ENCODE assay signal across 16 mouse cellular contexts in the genomic region with DNA sequence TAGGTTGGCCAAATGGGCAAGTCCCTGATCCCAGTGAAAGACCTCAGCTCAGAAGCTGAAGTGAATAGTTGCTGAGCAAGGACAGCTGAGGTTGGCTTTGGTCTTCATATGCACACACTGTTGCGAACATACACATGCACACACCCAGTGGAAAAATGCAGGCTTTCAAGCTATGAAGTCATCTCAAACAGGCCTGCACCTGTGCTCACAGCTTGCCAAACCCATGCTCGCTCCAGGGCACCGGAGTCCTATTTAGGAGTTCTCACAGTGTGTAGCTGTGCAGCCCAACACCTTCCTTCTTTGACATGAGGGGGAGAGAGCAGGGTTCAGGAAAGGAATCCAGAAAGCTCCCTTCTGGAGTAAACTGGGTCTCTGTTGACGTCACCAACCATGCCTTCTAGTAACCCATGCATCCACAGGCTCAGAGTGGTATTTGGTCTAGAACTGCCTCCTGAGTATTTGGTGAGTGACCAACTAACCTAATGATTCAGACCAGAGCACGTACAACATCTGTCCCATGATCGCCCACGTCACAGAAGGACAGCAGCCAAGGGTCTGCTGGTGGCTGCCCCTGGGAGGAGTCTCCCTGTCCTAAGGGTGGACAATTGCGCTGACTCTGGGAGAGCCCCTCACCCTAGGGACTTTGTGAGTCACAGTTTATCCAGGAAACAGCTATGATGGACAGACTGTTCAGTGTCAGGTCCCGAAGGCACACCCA. TPM values are rescaled to one million over a fixed set of nuclear protein-coding genes. Genes with fewer than 3 reads are reported as not detected.
DNase-seq lines count a peak whose midpoint lies in the region; ATAC-seq and TF ChIP-seq lines count a peak whose summit lies in the region.
"Had no signal": no experiment of that assay in that cellular context is flagged by ENCODE, and none has a peak within 500 bp of the region (broad histone marks: within the 10 kb centered on the region; RNA-seq: fewer than 3 reads in every experiment).

No protein-coding gene starts in this region.

- peaks cover 7% of the 10 kb centered on the region; the same call in 1 of the 2 replicates for H3K4me1 ChIP-seq in lung, embryonic 16.5 days (replicated peaks; ENCODE audit: control insufficient read depth, insufficient read depth, low read length)
- no peaks in the 10 kb centered on the region for H3K4me1 ChIP-seq in embryonic facial prominence, embryonic 14.5 days (ENCODE audit: control insufficient read depth, insufficient read depth, low read length)
- no peaks in the 10 kb centered on the region for H3K4me1 ChIP-seq in stomach, embryonic 14.5 days (ENCODE audit: control insufficient read depth, insufficient read depth, low read length)
- H3K4me1 ChIP-seq in midbrain, postnatal 0 days (ENCODE audit: insufficient read depth, low read length): no peaks in the 10 kb centered on the region

- H3K36me3 ChIP-seq in lung, embryonic 16.5 days (ENCODE audit: control insufficient read depth, insufficient read depth, low read length): no peaks in the 10 kb centered on the region
- H3K36me3 ChIP-seq in embryonic facial prominence, embryonic 14.5 days (ENCODE audit: control insufficient read depth, insufficient read depth, low read length): no peaks in the 10 kb centered on the region
- no peaks in the 10 kb centered on the region for H3K36me3 ChIP-seq in stomach, embryonic 14.5 days (ENCODE audit: control insufficient read depth, insufficient read depth, low read length)
- H3K36me3 ChIP-seq in midbrain, postnatal 0 days (ENCODE audit: insufficient read depth, low read length): no peaks in the 10 kb centered on the region
- H3K36me3 ChIP-seq: heart, embryonic 15.5 days; hindbrain, embryonic 13.5 days had no signal

- no peak for DNase-seq in lung, postnatal 25 days (ENCODE audit: low spot score)
- peak; percentile 87 for DNase-seq in embryonic facial prominence, embryonic 14.5 days (ENCODE audit: low spot score)
- peak; percentile 59 for DNase-seq in thymus, postnatal 4 days
- no peak for DNase-seq in spleen, postnatal 4 days (ENCODE audit: low spot score in 2 of 2)
- no peak for DNase-seq in midbrain, postnatal 0 days (ENCODE audit: low spot score)
- DNase-seq: cerebellum, adult 8-10 months; embryo, embryonic 11 days; kidney, postnatal 14 days; right cerebral cortex, postnatal 4 days had no signal

- peak; percentile 39; the same call in 1 of the 2 replicates for ATAC-seq in lung, embryonic 16.5 days (ENCODE audit: low read depth)
- peak; percentile 68 for ATAC-seq in embryonic facial prominence, embryonic 14.5 days (ENCODE audit: low read depth)
- ATAC-seq in stomach, embryonic 14.5 days (ENCODE audit: insufficient number of reproducible peaks, insufficient read depth, low FRiP score, low read depth): peak; percentile 44
- ATAC-seq in midbrain, postnatal 0 days (ENCODE audit: low FRiP score): no peak
- ATAC-seq: intestine, embryonic 16.5 days; Patski had no signal

- no peak overlapping the region for H3K4me3 ChIP-seq in lung, embryonic 16.5 days (ENCODE audit: low read length)
- no peak overlapping the region for H3K4me3 ChIP-seq in embryonic facial prominence, embryonic 14.5 days (ENCODE audit: low read depth, low read length)
- H3K4me3 ChIP-seq in stomach, embryonic 14.5 days (ENCODE audit: low read depth, low read length): no peak overlapping the region
- H3K4me3 ChIP-seq in midbrain, postnatal 0 days (ENCODE audit: low read depth, low read length): no peak overlapping the region
- H3K4me3 ChIP-seq: heart, embryonic 15.5 days; hindbrain, embryonic 13.5 days had no signal

- no peaks in the 10 kb centered on the region for H3K27me3 ChIP-seq in lung, embryonic 16.5 days (ENCODE audit: control insufficient read depth, insufficient read depth, low read depth, low read length)
- no peaks in the 10 kb centered on the region for H3K27me3 ChIP-seq in embryonic facial prominence, embryonic 14.5 days (replicated peaks; ENCODE audit: control insufficient read depth, insufficient read depth, low read length)
- H3K27me3 ChIP-seq in stomach, embryonic 14.5 days (ENCODE audit: control insufficient read depth, insufficient read depth, low read length): no peaks in the 10 kb centered on the region
- no peaks in the 10 kb centered on the region for H3K27me3 ChIP-seq in midbrain, postnatal 0 days (ENCODE audit: insufficient read depth, low read length)
- H3K27me3 ChIP-seq: heart, embryonic 15.5 days; Patski had no signal

- no peak for TF ChIP-seq CTCF in midbrain, postnatal 0 days (IDR thresholded peaks at IDR 0.05)

- no peak overlapping the region for H3K9ac ChIP-seq in lung, embryonic 16.5 days (ENCODE audit: low read length)
- H3K9ac ChIP-seq in embryonic facial prominence, embryonic 14.5 days (ENCODE audit: low read depth, low read length): no peak overlapping the region
- no peak overlapping the region for H3K9ac ChIP-seq in stomach, embryonic 14.5 days (replicated peaks; ENCODE audit: low read depth, low read length)
- H3K9ac ChIP-seq in midbrain, postnatal 0 days (replicated peaks; ENCODE audit: low read length, poor library complexity, severe bottlenecking): no peak overlapping the region
- H3K9ac ChIP-seq: heart, embryonic 15.5 days; hindbrain, embryonic 13.5 days had no signal

- H3K27ac ChIP-seq in lung, embryonic 16.5 days (ENCODE audit: low read length): peak overlapping the region; percentile 33; the same call in 1 of the 2 replicates
- H3K27ac ChIP-seq in embryonic facial prominence, embryonic 14.5 days (replicated peaks; ENCODE audit: low read depth, low read length): peak overlapping the region; percentile 46
- H3K27ac ChIP-seq in stomach, embryonic 14.5 days (ENCODE audit: low read length): peak overlapping the region; percentile 44; the same call in 1 of the 2 replicates
- no peak overlapping the region for H3K27ac ChIP-seq in midbrain, postnatal 0 days (ENCODE audit: low read depth, low read length)
- H3K27ac ChIP-seq: heart, embryonic 15.5 days; hindbrain, embryonic 13.5 days had no signal

- no peak overlapping the region for H3K4me2 ChIP-seq in lung, embryonic 16.5 days (ENCODE audit: low read depth, low read length)
- no peak overlapping the region for H3K4me2 ChIP-seq in embryonic facial prominence, embryonic 14.5 days (ENCODE audit: low read depth, low read length)
- H3K4me2 ChIP-seq in stomach, embryonic 14.5 days (replicated peaks; ENCODE audit: low read depth, low read length): no peak overlapping the region
- no peak overlapping the region for H3K4me2 ChIP-seq in midbrain, postnatal 0 days (ENCODE audit: low read depth, low read length, poor library complexity, severe bottlenecking)
- H3K4me2 ChIP-seq: heart, embryonic 15.5 days; hindbrain, embryonic 13.5 days; midbrain, embryonic 11.5 days had no signal

- no peaks in the 10 kb centered on the region; the same call in 1 of the 2 replicates for H3K9me3 ChIP-seq in lung, embryonic 16.5 days (ENCODE audit: control insufficient read depth, low read length)
- H3K9me3 ChIP-seq in embryonic facial prominence, embryonic 14.5 days (ENCODE audit: control insufficient read depth, low read length): no peaks in the 10 kb centered on the region
- H3K9me3 ChIP-seq in stomach, embryonic 14.5 days (ENCODE audit: control insufficient read depth, low read depth, low read length): no peaks in the 10 kb centered on the region
- H3K9me3 ChIP-seq in midbrain, postnatal 0 days (ENCODE audit: low read length): no peaks in the 10 kb centered on the region
- H3K9me3 ChIP-seq: heart, embryonic 15.5 days; hindbrain, embryonic 13.5 days had no signal

- 72% methylated on average over 9 of the region's 9 CpGs for WGBS in lung, embryonic 16.5 days
- WGBS in embryonic facial prominence, embryonic 14.5 days: 76% methylated on average over 9 of the region's 9 CpGs
- WGBS in stomach, embryonic 14.5 days: 80% methylated on average over 9 of the region's 9 CpGs
- WGBS in midbrain, postnatal 0 days: 91% methylated on average over 9 of the region's 9 CpGs

RNA-seq across cellular contexts. Expression of a gene that starts 11.7 kb away (rescaled TPM):
- 65.0 and 65.2 TPM in 2 replicates for polyA plus RNA-seq in lung, embryonic 16.5 days (2015; fragmentation: Nextera tagmentation; extraction: Ambion mirVana)
- 47.2 and 47.5 TPM in 2 replicates for polyA plus RNA-seq in embryonic facial prominence, embryonic 14.5 days (2014; fragmentation: Nextera tagmentation; extraction: Ambion mirVana)
- polyA plus RNA-seq in stomach, embryonic 14.5 days (2014; fragmentation: Nextera tagmentation; extraction: Ambion mirVana): 59.5 and 59.6 TPM in 2 replicates
- 41.0 and 43.3 TPM in 2 replicates for total RNA-seq in midbrain, postnatal 0 days (2014; rRNA removed)
- polyA plus RNA-seq in midbrain, postnatal 0 days (2015; fragmentation: Nextera tagmentation; extraction: Ambion mirVana): 60.3 and 72.4 TPM in 2 replicates

RNA-seq across cellular contexts. Expression of a gene that starts 12.0 kb away (rescaled TPM):
- polyA plus RNA-seq in lung, embryonic 16.5 days (2015; fragmentation: Nextera tagmentation; extraction: Ambion mirVana): 491 and 509 TPM in 2 replicates
- polyA plus RNA-seq in embryonic facial prominence, embryonic 14.5 days (2014; fragmentation: Nextera tagmentation; extraction: Ambion mirVana): 497 and 529 TPM in 2 replicates
- 629 and 635 TPM in 2 replicates for polyA plus RNA-seq in stomach, embryonic 14.5 days (2014; fragmentation: Nextera tagmentation; extraction: Ambion mirVana)
- 1,134 and 1,270 TPM in 2 replicates for total RNA-seq in midbrain, postnatal 0 days (2014; rRNA removed)
- polyA plus RNA-seq in midbrain, postnatal 0 days (2015; fragmentation: Nextera tagmentation; extraction: Ambion mirVana): 1,433 and 1,533 TPM in 2 replicates

RNA-seq across cellular contexts. Expression of a gene that starts 32.8 kb away (rescaled TPM):
- polyA plus RNA-seq in lung, embryonic 16.5 days (2015; fragmentation: Nextera tagmentation; extraction: Ambion mirVana): 178 and 190 TPM in 2 replicates
- 107 and 131 TPM in 2 replicates for polyA plus RNA-seq in embryonic facial prominence, embryonic 14.5 days (2014; fragmentation: Nextera tagmentation; extraction: Ambion mirVana)
- polyA plus RNA-seq in stomach, embryonic 14.5 days (2014; fragmentation: Nextera tagmentation; extraction: Ambion mirVana): 180 and 185 TPM in 2 replicates
- total RNA-seq in midbrain, postnatal 0 days (2014; rRNA removed): 72.3 and 74.2 TPM in 2 replicates
- polyA plus RNA-seq in midbrain, postnatal 0 days (2015; fragmentation: Nextera tagmentation; extraction: Ambion mirVana): 108 and 111 TPM in 2 replicates

RNA-seq across cellular contexts. Expression of a gene that starts 46.8 kb away (rescaled TPM):
- 1.4 TPM in 2 replicates for polyA plus RNA-seq in lung, embryonic 16.5 days (2015; fragmentation: Nextera tagmentation; extraction: Ambion mirVana)
- polyA plus RNA-seq in embryonic facial prominence, embryonic 14.5 days (2014; fragmentation: Nextera tagmentation; extraction: Ambion mirVana): 1.0 and 1.2 TPM in 2 replicates
- 3.1 and 5.4 TPM in 2 replicates for polyA plus RNA-seq in stomach, embryonic 14.5 days (2014; fragmentation: Nextera tagmentation; extraction: Ambion mirVana)
- total RNA-seq in midbrain, postnatal 0 days (2014; rRNA removed): 0.55 and 0.85 TPM in 2 replicates
- polyA plus RNA-seq in midbrain, postnatal 0 days (2015; fragmentation: Nextera tagmentation; extraction: Ambion mirVana): 0.27 and 0.36 TPM in 2 replicates

RNA-seq across cellular contexts. Expression of a gene that starts 53.3 kb away (rescaled TPM):
- 338 and 350 TPM in 2 replicates for polyA plus RNA-seq in lung, embryonic 16.5 days (2015; fragmentation: Nextera tagmentation; extraction: Ambion mirVana)
- 315 and 324 TPM in 2 replicates for polyA plus RNA-seq in embryonic facial prominence, embryonic 14.5 days (2014; fragmentation: Nextera tagmentation; extraction: Ambion mirVana)
- polyA plus RNA-seq in stomach, embryonic 14.5 days (2014; fragmentation: Nextera tagmentation; extraction: Ambion mirVana): 325 and 345 TPM in 2 replicates
- total RNA-seq in midbrain, postnatal 0 days (2014; rRNA removed): 151 and 158 TPM in 2 replicates
- polyA plus RNA-seq in midbrain, postnatal 0 days (2015; fragmentation: Nextera tagmentation; extraction: Ambion mirVana): 396 and 420 TPM in 2 replicates

Comparison
In these comparisons a context has a peak if more than half of its experiments do, and no peak if none do; other contexts are left out.
1. DNase-seq: peak in embryonic facial prominence, embryonic 14.5 days (single experiment) and thymus, postnatal 4 days (single experiment); none in lung, postnatal 25 days (single experiment), spleen, postnatal 4 days (0 of 2) and midbrain, postnatal 0 days (single experiment).